Mouse (Mus musculus) embryonic fibroblast, embryonic 13.5 days (primary cell): ENCODE data around the gene Sphk2.

Experiments
- CTCF ChIP-seq: IDR thresholded peaks from 2 replicates; pipeline ENCODE4 v1.5.1; 2011; ENCODE audit warnings: mild to moderate bottlenecking, control low read depth, low read length, moderate library complexity, borderline replicate concordance; ENCODE audit not compliant: insufficient read depth
- POLR2A ChIP-seq: IDR thresholded peaks from 2 replicates; pipeline ENCODE4 v1.6.1; 2011; ENCODE audit warnings: low read depth, mild to moderate bottlenecking, control low read depth, low read length, moderate library complexity

- no peak for TF ChIP-seq CTCF
- peak; percentile 76 for TF ChIP-seq POLR2A
Measured at GRCm38 (mm10) chr7:45715090-45715708, 2.6 kb downstream of the Sphk2 start, which contains the start of gene Rpl18.
